Mouse (Mus musculus) testis, adult 2 months (tissue): ENCODE measurements around the gene Mas1.

Experiments used
- CTCF ChIP-seq: fragments of 200-500 bp; IDR thresholded peaks from 2 replicates; pipeline ENCODE4 v1.5.1; 2012; ENCODE audit warnings: low read depth, mild to moderate bottlenecking, inconsistent platforms, low read length, moderate library complexity; ENCODE audit not compliant: control insufficient read depth, insufficient read depth, insufficient replicate concordance
- POLR2A ChIP-seq: fragments of 200-500 bp; IDR thresholded peaks from 2 replicates; pipeline ENCODE4 v1.6.1; 2012; ENCODE audit warnings: low read depth, mild to moderate bottlenecking, inconsistent platforms, low read length, moderate library complexity; ENCODE audit not compliant: control insufficient read depth

DNA sequence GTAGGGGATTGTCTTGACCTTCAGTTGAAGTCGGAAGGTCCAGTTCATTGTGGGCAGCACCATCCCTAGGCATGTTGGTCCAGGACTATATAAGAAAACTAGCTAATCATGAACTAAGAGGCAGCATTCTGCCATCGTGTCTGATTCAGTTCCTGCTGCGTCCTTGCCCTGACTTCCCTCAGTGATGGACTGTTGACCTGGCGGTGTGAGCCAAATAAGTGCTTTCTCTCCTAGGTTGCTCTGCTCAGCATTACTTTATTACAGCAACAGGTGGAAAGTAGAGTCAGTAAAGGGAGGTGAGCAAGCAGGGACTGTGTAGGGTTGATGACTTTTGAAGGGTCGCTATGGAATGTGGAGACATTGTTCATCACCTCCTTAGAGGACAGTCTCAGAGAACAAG, 32.2 kb downstream of the Mas1 start:
- no peak for TF ChIP-seq CTCF
- TF ChIP-seq POLR2A = no peak
